Mouse (Mus musculus): ENCODE results near the gene Tmed2. TPM values are rescaled to one million over a fixed set of nuclear protein-coding genes. Genes with fewer than 3 reads are reported as not detected.
"Not testable (repeated sequence)": the region's sequence is repeated elsewhere in the genome, so short reads cannot be mapped to it uniquely, and the experiment has no call there.

Tmed2 gene
- total RNA-seq, 1 experiment from 2014 or later, result 1,041 TPM

GRCm38 (mm10) chr5:124552094-124552472 is 11.6 kb downstream of the Tmed2 start:
- ATAC-seq (replicated peaks; ENCODE audit: insufficient number of reproducible peaks, low FRiP score, low TSS enrichment, poor library complexity, severe bottlenecking), result no peak

- peak; percentile 96 for ATAC-seq (replicated peaks; ENCODE audit: insufficient number of reproducible peaks, low FRiP score, low TSS enrichment, poor library complexity, severe bottlenecking)
Observed at GRCm38 (mm10) chr5:124552558-124553307, 12.2 kb downstream of the Tmed2 start, which contains the start of gene Ddx55. Gene Ddx55 (plus strand): TSS chr5:124552864.

GRCm38 (mm10) chr5:124553607-124554006 is 13.1 kb downstream of the Tmed2 start:
- ATAC-seq (replicated peaks; ENCODE audit: insufficient number of reproducible peaks, low FRiP score, low TSS enrichment, poor library complexity, severe bottlenecking), result no peak

- no peak for ATAC-seq (replicated peaks; ENCODE audit: insufficient number of reproducible peaks, low FRiP score, low TSS enrichment, poor library complexity, severe bottlenecking)
Observed at GRCm38 (mm10) chr5:124555145-124555544, 14.7 kb downstream of the Tmed2 start.

- no peak for ATAC-seq (replicated peaks; ENCODE audit: insufficient number of reproducible peaks, low FRiP score, low TSS enrichment, poor library complexity, severe bottlenecking)
Observed at GRCm38 (mm10) chr5:124571068-124571467, 30.6 kb downstream of the Tmed2 start.

GRCm38 (mm10) chr5:124575467-124575866 is 35.0 kb downstream of the Tmed2 start:
- ATAC-seq (replicated peaks; ENCODE audit: insufficient number of reproducible peaks, low FRiP score, low TSS enrichment, poor library complexity, severe bottlenecking), result no peak

GRCm38 (mm10) chr5:124578633-124579317 is 38.3 kb downstream of the Tmed2 start, which contains the start of the genes Eif2b1 and Gtf2h3:
Gene Eif2b1 (minus strand): TSS chr5:124579131.
Gene Gtf2h3 (plus strand): TSS chr5:124579140.
- ATAC-seq (replicated peaks; ENCODE audit: insufficient number of reproducible peaks, low FRiP score, low TSS enrichment, poor library complexity, severe bottlenecking), result peak; percentile 84

- peak; percentile 62 for ATAC-seq (replicated peaks; ENCODE audit: insufficient number of reproducible peaks, low FRiP score, low TSS enrichment, poor library complexity, severe bottlenecking)
Observed at GRCm38 (mm10) chr5:124582515-124582914, 42.0 kb downstream of the Tmed2 start.

- ATAC-seq (replicated peaks; ENCODE audit: insufficient number of reproducible peaks, low FRiP score, low TSS enrichment, poor library complexity, severe bottlenecking), result no peak
Observed at GRCm38 (mm10) chr5:124592768-124593167, 52.3 kb downstream of the Tmed2 start.

GRCm38 (mm10) chr5:124598224-124599174 is 58.0 kb downstream of the Tmed2 start:
- peak; percentile 30; the same call in 1 of the 2 replicates for ATAC-seq (replicated peaks; ENCODE audit: insufficient number of reproducible peaks, low FRiP score, low TSS enrichment, poor library complexity, severe bottlenecking)

GRCm38 (mm10) chr5:124599726-124600125 is 59.2 kb downstream of the Tmed2 start:
- ATAC-seq (replicated peaks; ENCODE audit: insufficient number of reproducible peaks, low FRiP score, low TSS enrichment, poor library complexity, severe bottlenecking), result not testable (repeated sequence)

Other genes with a start within 250 kb of the Tmed2 start
- 8.3 to 21.1 TPM (median 12.8 TPM) in 3 replicates for gene Mphosph9, start 212.7 kb upstream of the Tmed2 start, total RNA-seq (2017)
- gene 2810006K23Rik, start 212.6 kb upstream of the Tmed2 start, total RNA-seq (2017), result 4.0 to 18.6 TPM (median 6.7 TPM) in 3 replicates
- gene Cdk2ap1, start 177.6 kb upstream of the Tmed2 start, total RNA-seq (2017), result 91.4 to 168 TPM (median 101 TPM) in 3 replicates
- 178 to 275 TPM (median 193 TPM) in 3 replicates for gene Sbno1, start 114.7 kb upstream of the Tmed2 start, total RNA-seq (2017)
- 78.3 to 109 TPM (median 102 TPM) in 3 replicates for gene Kmt5a, start 100.8 kb upstream of the Tmed2 start, total RNA-seq (2017)
- 47.8 to 86.1 TPM (median 71.4 TPM) in 3 replicates for gene Rilpl2, start 62.3 kb upstream of the Tmed2 start, total RNA-seq (2017)
- gene Snrnp35, start 57.6 kb upstream of the Tmed2 start, total RNA-seq (2017), result 7.4 to 12.5 TPM (median 9.8 TPM) in 3 replicates
- gene Rilpl1, start 9.3 kb upstream of the Tmed2 start, total RNA-seq (2017), result 1.4 to 3.0 TPM in 2 of 3 replicates, not detected in the other
- gene Ddx55, start 12.2 kb downstream of the Tmed2 start, total RNA-seq (2017), result 23.3 to 32.0 TPM (median 28.7 TPM) in 3 replicates
- gene Eif2b1, start 38.4 kb downstream of the Tmed2 start, total RNA-seq (2017), result 21.2 to 26.1 TPM (median 23.4 TPM) in 3 replicates
- 12.7 to 25.2 TPM (median 15.0 TPM) in 3 replicates for gene Gtf2h3, start 38.4 kb downstream of the Tmed2 start, total RNA-seq (2017)
- gene Atp6v0a2, start 87.9 kb downstream of the Tmed2 start, total RNA-seq (2017), result 26.6 to 55.9 TPM (median 27.8 TPM) in 3 replicates
- not detected in 3 replicates for gene Dnah10, start 184.4 kb downstream of the Tmed2 start, total RNA-seq (2017)